ENCODE assay signal across 25 mouse cellular contexts in genomic region chr7:126374526-126374925, GRCm38 (mm10). TPM values are rescaled to one million over a fixed set of nuclear protein-coding genes. Genes with fewer than 3 reads are reported as not detected.
"Had no signal": no experiment of that assay in that cellular context is flagged by ENCODE, and none has a peak within 500 bp of the region (broad histone marks: within the 10 kb centered on the region; RNA-seq: fewer than 3 reads in every experiment).

No protein-coding gene starts in this region.

- H3K9me3 ChIP-seq: intestine, embryonic 15.5 days; kidney, embryonic 15.5 days; limb, embryonic 12.5 days; limb, embryonic 15.5 days; midbrain, embryonic 10.5 days; midbrain, embryonic 13.5 days; neural tube, embryonic 13.5 days had no signal

- H3K27me3 ChIP-seq: intestine, embryonic 15.5 days; kidney, embryonic 15.5 days; limb, embryonic 12.5 days; limb, embryonic 15.5 days; midbrain, embryonic 13.5 days; neural tube, embryonic 13.5 days had no signal

- ATAC-seq: intestine, embryonic 15.5 days; liver, postnatal 0 days; midbrain, embryonic 13.5 days; midbrain, embryonic 16.5 days had no signal

- DNase-seq: kidney, adult 11 months; kidney, adult 8-10 months; kidney, postnatal 10 days; kidney, postnatal 36 days; layer of hippocampus, postnatal 36 days; liver, postnatal 0 days; retina, postnatal 1 day; right cerebral cortex, postnatal 25 days; spleen, adult 18-20 months; thymus, postnatal 14 days had no signal

- H3K4me3 ChIP-seq: intestine, embryonic 15.5 days; kidney, embryonic 15.5 days; left cerebral cortex, adult 2 months; limb, embryonic 12.5 days; limb, embryonic 15.5 days; midbrain, embryonic 10.5 days; midbrain, embryonic 13.5 days; myocyte; neural tube, embryonic 13.5 days had no signal

RNA-seq across cellular contexts. Expression of gene Cd19, which starts 40.2 kb away (rescaled TPM):
- total RNA-seq: layer of hippocampus, adult 8-10 months; layer of hippocampus, postnatal 36 days; left cerebral cortex, adult 2 months; left cerebral cortex, postnatal 10 days; left cerebral cortex, postnatal 36 days; megakaryocyte progenitor cell, adult 5-6 weeks had no signal
- polyA plus RNA-seq: intestine, embryonic 15.5 days; limb, embryonic 12.5 days; liver, embryonic 11.5 days; midbrain, embryonic 13.5 days; midbrain, embryonic 16.5 days had no signal
